Mouse (Mus musculus) CD4-positive helper T cell, adult 2 months (primary cell): ENCODE measurements around the gene Sod3.

Source experiments
- DNase-seq: peaks from one replicate; pipeline ENCODE4 v3.0.0-alpha.2; 2012; ENCODE audit warnings: low read depth, missing footprints, low spot score

Gene Sod3

DNA sequence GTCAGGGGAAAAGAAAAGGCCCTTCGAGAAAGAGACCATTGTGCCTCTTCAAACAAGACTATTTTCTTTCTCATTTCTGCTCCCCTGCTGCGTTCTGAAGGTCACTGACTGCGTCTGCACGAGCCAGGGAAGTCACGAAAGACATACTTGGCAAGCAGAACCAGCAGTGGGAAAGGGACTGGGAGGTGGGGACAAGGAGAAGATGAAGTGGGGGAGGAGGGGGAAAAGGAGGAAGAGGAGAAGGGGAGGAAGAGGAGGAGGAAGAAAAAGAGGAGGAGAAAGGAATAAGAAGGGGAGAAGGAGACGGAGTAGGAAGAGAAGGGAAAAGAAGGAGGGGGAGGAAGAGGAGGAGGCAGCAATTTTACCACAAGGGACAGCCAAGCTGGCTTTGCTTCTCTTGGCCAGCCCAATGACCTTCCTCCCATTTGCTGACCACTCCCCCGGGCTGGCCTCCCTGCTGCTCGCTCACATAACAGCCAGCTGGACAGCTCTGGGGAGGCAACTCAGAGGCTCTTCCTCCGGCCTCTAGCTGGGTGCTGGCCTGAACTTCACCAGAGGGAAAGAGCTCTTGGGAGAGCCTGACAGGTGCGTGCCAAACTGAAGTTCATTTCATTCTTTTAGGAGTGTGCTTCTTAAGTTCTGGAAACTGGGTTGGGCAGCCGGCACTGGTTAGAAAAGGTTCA lies at the start of gene Sod3:
Gene Sod3, plus strand, starts transcription at position 324 of the 683 bp plus-strand sequence.
- no peak for DNase-seq

DNA sequence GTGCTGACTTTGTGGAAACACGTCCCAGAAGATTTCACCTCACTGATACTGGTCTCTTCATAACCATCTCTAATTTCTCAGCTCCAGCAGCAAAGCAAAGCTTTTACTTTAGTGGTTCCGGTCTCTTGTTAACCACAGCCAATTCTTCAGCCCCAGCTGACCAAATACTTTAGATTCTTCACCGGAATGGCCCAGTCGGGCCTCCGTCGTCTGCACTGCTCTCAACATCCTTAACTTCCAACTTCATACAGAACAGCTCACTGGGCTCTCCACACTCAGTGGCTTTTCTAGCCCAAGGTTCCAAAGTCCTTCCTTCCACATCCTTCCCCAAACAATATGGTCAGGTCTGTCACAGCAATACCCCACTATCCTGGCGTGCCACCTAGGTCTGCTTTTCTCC lies 46.7 kb upstream of the Sod3 start:
- no peak for DNase-seq

DNA sequence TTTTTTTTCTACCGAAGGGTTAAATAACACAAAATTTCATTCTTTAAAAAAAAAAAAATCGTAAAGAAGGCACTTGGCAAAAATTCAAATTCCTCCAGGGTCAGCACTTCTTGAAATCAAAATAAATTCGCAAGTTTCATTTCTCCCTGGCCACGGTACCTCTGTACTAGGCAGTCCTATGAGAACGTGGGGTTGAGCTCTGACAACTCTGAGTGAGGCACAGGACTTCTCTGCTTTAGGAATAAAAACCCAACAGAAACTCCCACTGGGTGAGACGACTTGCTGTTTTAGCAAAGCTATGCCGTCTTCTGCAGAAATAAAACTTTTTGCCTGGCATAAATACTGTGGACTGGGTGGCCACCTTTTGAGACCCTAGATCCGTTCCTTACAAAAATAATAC lies 44.1 kb upstream of the Sod3 start:
- no peak for DNase-seq

DNA sequence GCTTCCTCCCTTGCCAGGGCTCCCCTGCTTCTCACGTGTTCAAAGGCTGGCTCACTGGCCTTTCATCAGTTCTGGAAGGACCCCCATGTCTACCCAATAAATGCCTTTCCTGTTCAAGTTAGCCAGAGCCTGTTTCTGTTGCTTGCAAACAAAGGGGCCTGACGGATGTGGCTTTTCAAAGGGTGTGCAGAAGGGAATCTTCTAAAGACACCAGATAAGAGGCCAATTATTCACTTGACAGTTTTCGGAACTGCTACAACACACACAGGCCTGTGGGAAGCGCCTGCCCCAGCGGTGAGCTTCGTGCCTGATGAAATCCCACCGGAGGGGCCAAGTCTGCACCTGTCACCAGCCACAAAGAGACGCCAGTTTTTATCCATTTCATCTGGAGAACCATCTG lies 31.5 kb upstream of the Sod3 start:
- no peak for DNase-seq

DNA sequence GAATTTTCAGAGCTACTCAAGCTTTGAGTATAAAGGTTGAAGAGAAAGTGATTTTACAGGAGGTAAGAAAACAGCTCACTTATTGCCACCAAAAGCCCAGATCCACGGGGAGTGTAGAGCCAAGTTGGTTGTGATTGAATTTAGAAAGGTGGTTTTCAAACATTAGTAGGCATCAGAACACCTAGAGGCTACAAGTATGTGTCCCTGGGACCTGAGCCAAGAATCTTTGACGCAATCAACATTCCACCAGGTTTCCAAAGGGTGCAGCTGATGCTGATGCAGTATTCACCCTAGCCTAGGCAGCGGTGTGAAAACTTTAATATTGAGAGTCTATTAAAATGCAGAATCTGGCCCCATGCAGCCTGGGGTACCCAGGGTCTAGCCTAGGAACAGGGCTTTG lies 28.0 kb upstream of the Sod3 start:
- DNase-seq: no peak

DNA sequence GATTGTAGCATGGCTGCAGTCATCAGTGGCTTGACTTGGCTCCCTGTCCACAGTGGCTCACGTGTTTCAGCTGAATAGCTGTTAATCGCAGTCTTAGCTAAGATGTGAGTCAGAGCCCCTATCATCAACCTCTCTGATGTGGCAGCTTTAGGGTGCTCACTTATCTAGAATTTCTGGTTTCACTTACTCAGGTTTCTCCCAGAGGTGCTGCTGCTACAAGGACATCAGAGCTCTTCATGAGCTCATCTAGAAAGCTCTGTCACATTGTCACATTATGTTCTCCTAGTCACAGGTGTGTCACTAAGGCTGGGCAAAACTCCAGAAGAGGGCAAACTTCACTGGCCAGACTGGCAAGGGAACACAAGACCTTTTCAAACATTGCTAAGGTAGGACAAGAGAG lies 24.5 kb upstream of the Sod3 start:
- no peak for DNase-seq

DNA sequence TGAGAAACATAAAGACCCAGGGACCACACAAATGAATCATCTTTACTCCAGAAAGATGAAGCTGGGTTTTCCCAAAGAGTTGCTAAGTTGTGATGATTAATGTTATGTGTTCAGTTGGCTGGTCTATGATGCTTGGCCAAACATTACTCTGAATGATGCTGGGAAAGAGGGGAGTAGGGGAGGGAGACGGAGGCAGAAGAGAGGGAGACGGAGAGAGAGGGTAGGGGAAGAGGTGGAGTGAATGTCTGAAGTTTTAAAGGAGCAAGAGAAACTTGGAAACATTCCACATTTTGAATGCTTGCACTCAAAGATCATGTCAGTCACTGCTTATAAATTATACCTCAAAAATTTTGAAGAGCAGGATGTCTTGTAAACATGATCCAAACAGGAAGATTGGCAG lies 16.7 kb upstream of the Sod3 start:
- no peak for DNase-seq

DNA sequence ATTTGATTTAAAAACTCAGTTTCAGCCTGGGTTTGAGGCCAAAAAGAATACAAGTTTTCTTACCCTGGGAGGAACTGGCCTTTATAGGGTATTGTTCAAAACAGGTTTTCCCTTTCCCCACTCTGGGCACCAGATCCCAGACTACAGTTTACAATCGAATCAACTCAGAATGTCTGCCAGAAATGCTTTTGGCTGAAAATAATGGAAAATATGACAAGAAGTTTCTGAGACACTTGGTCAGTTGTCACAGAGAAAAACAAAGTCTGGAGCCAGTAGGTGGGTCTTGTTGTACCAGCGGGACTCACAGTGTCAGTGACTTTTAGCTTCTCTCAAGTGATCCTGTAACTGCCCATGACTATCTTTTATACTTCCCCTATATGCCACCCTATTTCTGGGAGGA lies 13.1 kb upstream of the Sod3 start:
- DNase-seq: no peak

DNA sequence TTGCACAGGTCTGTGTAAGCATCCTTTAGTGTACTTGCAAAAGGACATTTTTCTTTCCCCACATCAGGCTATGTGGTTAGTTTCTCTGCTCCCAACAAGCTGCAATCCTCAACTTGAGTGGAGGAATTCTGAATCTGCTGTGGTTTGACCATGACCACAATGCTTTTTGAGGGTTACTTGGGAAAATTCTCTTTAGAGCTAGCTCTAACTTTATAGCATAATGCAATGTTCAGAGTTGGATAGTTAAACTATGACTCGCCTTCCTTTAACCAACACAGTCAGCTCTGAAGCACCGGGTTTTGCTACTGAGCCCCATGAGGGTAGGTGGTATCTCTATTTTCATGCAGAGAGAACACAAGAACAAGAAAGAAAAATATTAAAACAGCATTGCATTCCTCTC lies 12.0 kb upstream of the Sod3 start:
- DNase-seq: no peak

DNA sequence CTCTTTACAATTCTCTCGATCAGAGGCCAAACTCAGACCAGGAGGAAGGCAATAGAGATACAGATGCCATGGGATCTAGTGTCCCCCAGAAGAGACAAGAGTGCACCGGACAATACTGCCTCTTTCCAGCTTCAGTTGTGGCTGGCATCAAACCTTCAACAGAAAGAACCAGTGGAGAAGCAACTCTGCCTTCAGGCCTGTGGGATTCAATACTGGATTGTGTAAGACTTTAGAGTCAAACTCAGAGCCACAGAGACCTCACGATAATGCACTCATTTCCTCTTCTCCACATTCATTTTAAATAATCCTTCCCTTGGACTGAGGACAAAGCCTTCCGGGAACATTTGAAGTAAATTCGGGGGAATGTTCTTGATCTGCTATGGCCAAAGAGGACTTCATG lies 10.9 kb upstream of the Sod3 start:
- no peak for DNase-seq

DNA sequence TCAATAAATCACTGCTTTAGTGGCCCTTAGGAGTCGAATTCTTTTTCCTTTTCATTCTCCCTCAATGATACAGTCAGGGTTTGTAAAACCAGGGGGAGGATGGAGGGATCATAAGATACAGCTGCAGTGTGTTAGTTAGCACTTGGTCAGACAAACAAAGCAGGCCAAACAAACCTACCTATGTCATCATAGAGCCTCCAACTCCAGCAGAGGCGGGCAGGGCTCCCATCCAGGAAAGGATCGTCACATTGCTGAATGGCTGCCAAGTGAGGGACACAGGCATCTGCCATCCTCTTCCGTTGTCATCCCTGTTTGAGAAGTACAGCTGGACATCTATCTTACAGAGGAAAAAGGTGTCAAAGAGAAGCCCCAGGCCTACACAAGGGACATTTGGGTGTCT lies 9.2 kb upstream of the Sod3 start:
- DNase-seq: no peak

DNA sequence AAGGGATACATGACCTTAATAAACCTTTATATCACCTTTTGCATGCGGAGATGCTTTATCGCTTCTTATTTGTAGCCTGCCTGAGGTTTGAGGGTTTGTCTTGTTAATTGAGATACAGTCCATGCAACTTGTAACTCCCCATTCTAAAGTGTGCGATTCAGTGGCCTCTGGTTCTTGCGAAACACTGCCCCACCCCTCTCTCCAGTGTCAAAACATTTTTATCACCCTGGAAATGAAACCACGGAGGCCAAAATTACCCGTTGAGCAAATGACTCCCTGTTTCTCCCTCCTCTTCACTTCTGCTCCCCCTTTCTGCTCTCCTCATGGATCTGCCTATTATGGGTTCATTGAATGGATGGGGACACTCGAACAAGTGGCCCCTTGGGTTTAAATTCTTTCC lies 8.0 kb upstream of the Sod3 start:
- no peak for DNase-seq

DNA sequence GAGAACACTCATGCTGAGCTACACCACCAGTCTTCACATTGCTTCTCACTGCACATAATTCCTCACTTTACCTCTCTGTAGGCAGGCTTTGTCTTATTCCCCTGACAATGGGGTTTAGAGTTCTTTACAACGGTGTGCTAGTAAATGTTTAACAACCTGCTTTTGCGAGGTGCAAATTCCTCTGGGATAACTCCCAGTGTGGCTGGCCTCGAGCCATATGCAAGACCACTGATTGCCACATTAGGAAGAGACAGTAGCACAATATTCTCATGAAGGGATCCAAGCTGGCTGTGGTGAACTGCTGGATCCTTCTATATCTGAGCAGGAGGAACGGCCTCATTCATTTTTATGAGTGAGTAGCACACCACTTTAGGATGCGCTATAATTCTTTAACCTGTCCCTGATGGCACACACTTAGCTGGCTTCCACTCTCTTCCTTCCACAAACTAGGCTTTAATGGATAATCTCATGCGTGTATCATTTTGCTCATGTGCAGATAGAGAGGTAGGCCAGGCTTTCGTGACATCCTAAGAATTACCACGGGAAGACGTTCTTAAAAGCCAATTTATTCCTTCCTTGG lies 6.3 kb upstream of the Sod3 start:
- DNase-seq: no peak

DNA sequence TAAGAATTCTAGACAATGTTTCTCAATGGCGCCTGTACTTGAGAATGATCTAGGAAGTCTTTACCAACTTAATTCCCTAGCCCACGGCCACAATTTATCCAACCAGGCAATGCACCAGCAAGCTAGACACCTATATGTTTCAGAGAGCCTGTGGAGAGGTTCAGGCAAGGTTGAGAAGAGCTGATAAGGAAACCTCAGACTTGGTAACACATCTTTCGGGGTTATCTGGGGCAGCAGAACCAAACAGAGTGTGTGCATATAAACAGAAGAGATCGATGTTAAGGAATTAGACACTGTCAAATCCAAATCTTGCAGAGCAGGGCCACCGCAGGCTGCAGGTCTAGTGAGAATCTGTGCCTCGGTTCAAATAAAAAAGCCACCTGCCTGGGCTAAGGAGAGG lies 5.5 kb upstream of the Sod3 start:
- DNase-seq: no peak

DNA sequence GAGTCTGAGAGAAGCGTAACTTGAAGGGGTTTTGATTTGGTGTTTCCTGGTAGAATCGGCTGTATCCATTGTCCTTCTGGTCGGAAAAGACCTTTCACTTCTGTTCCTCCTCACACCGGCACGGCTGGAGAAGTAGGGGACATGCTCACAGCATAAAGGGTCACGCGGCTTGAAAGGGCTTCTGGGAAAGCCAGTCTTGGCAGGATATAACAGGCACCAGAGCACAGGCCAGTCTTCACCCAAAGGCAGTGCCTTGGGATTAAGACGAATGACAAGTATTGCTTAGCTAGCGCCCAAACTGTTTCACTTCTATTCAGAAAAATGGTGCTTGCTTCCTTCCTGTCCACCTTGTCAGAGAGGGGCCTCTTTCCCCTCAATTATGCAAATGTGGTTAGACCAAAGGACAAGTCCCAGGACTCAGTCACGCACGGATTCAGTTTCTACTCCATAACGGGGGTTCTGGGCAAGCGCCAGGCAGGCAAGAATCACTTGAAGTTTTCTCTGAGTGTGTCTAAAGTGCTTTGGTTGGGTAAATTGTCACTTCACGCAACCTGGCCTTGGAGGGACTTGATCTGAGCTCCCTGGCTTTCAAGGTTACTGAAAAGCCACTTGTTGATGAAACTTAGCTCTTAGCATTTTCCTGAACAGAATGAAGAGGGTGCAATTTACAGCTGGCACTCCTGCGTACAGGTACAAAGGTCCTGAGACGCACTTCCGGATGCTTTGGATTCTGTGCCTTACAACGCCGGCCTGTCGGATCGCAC lies 3.1 kb upstream of the Sod3 start:
- no peak for DNase-seq

DNA sequence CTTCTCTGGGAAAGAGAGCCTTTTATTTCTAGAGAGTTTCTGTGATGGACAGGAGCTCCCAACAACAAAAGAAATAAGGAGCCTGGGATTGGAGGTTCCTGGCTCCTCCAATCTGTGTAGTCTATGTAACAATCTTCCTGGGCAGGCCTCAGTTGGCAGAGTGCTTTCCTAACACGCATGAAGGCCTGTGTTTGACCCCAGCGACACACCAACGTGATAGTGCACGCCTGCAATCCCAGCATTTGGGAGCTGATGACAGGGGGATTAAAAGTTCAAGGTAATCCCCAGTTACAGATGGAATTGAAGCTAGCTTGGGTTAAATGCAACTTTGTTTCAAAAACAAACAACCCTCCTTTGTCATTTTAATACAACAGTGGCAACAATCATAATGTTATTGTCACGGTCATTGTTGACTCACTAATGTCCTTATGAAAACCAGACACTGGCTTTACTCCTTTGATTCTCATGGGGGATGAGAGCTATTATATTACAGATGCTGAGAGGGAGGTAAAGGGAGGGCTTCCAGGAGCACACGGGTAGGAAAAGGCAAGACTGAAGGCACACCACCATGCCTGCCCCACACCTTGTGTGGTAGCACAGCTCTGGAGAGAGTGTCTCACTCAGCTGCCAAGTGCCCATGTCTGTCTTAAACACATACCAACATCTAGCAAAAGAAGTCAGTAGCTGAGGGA lies 669 bp upstream of the Sod3 start:
- no peak for DNase-seq

DNA sequence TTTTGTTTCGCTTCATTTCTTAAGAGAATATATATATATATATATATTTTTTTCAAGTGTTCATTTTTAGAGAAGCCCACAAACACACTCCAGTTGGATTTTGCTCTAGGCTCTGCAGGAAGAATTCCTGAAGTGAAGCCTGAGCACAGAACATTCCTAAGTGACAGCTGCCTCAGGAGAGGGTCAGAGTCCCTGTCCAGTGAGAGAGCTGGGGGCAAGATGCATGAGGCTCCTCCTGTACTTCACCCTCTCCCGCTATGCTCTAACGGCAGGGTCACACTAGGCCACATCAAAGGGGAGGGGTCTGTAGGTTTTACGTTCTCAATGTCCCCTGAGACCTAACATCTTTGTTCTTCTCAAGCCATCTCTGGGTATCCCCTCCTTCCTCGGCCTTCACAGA lies 930 bp downstream of the Sod3 start:
- DNase-seq: no peak

DNA sequence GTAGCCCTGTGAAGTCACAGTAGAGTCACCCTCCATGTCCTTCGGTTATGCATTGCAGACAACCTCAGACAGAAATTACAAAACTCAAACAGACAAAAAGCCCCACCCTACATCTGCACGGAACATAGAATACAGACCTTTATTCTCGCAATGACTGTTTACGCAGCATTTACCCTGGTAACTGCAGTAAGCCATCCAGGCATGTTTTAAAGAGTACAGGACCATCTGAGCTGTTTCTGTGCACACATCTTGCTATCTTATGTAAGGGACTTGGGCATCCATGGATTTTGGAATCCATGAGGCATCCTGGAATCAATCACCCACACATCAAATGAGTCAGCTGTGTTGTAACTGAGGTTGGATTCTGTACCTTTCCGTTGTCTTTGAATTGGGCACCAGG lies 2.3 kb downstream of the Sod3 start:
- no peak for DNase-seq

DNA sequence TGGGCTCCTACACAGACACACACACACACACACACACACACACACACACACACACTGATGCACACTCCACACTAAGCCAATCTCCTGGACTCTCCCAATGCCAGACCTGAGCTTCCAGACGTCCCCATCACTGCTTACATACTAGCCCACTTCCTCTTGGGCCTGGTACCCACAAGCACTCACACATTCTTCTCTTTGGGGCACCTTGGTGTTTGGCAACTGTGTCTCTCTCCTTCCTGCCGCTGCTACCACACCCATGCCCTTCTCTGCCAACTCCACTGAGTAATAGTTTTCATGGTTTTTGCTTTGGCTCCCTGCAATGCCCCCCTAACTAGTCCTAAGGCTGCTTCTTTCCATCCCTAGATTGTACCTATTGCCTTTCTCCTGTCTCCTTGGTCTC lies 3.1 kb downstream of the Sod3 start:
- DNase-seq: no peak

DNA sequence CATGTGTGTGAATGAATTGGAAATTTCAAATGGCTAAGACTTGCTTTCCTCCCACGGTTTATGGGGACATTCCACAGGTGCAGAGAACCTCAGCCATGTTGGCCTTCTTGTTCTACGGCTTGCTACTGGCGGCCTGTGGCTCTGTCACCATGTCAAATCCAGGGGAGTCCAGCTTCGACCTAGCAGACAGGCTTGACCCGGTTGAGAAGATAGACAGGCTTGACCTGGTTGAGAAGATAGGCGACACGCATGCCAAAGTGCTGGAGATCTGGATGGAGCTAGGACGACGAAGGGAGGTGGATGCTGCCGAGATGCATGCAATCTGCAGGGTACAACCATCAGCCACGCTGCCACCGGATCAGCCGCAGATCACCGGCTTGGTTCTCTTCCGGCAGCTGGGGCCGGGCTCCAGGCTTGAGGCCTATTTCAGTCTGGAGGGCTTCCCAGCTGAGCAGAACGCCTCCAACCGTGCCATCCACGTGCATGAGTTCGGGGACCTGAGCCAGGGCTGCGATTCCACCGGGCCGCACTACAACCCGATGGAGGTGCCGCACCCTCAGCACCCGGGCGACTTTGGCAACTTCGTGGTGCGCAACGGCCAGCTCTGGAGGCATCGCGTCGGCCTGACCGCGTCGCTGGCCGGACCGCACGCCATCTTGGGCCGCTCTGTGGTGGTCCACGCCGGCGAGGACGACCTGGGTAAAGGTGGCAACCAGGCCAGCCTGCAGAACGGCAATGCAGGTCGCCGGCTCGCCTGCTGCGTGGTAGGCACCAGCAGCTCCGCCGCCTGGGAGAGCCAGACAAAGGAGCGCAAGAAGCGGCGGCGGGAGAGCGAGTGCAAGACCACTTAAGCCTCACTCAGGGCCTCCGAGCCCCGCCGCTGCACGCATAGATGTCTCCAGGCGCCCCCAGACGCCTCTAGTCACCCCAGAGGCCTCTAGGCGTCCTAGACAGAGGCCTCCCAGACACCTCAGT lies 4.6 kb downstream of the Sod3 start:
- no peak for DNase-seq

DNA sequence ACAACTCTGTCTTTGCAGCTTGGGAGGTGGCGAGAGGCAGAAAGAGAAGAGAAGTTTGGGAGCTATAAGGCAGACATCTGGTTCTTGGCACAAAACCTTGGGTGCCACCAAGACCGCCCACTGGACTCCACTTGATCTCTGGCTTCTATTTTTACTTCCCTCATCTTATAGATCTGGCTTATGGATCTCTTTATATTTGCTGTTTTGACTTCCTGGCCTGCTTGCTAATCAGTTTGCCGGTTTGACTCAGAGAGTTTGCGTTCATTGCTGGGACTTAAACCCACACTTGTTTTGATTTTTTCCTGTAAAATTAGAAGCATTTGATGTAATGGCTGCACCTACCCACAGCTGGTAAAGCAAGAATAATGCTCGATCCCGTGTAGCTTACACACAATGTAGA lies 7.3 kb downstream of the Sod3 start:
- no peak for DNase-seq
